Mouse (Mus musculus): ENCODE results near the gene Nmt1.
A peak's percentile ranks its signal among the peaks of the same experiment; 100 is the strongest.

The Nmt1 gene

GRCm38 (mm10) chr11:103080323-103081091 lies 52.5 kb downstream of the Nmt1 start:
- TF ChIP-seq NANOG (IDR thresholded peaks at IDR 0.05; ENCODE audit: borderline replicate concordance, low read length), result no peak
- TF ChIP-seq POU5F1 (IDR thresholded peaks at IDR 0.05; ENCODE audit: borderline replicate concordance, low read length), result no peak
- TF ChIP-seq CTCF (conservative IDR thresholded peaks at IDR 0.05; ENCODE audit: low read length), result 0 out of 2 replicates have a peak, but pooled peaks have one; percentile 8
- Histone ChIP-seq H3K4me3 (replicated peaks; ENCODE audit: low read length) (peak overlapping the region; percentile 75), H3K27me3 (ENCODE audit: insufficient read depth, low read length) (peaks cover 24% of the 10 kb centered on the region), H3K4me1 (replicated peaks; ENCODE audit: low read depth, low read length) (peaks cover 52% of the 10 kb centered on the region), H3K9me3 (ENCODE audit: low read length) (no peaks in the 10 kb centered on the region), H3K36me3 (ENCODE audit: insufficient read depth, low read length) (peaks cover 37% of the 10 kb centered on the region)

- peaks cover 24% of the 10 kb centered on the region for H3K27me3 ChIP-seq (ENCODE audit: insufficient read depth, low read length)
- H3K4me3 ChIP-seq (replicated peaks; ENCODE audit: low read length), result peak overlapping the region; percentile 37
- peaks cover 51% of the 10 kb centered on the region for H3K4me1 ChIP-seq (replicated peaks; ENCODE audit: low read depth, low read length)
- TF ChIP-seq CTCF (conservative IDR thresholded peaks at IDR 0.05; ENCODE audit: low read length), result no peak
- no peak for TF ChIP-seq NANOG (IDR thresholded peaks at IDR 0.05; ENCODE audit: borderline replicate concordance, low read length)
- TF ChIP-seq POU5F1 (IDR thresholded peaks at IDR 0.05; ENCODE audit: borderline replicate concordance, low read length), result no peak
- H3K36me3 ChIP-seq (ENCODE audit: insufficient read depth, low read length), result peaks cover 26% of the 10 kb centered on the region
- H3K9me3 ChIP-seq (ENCODE audit: low read length), result no peaks in the 10 kb centered on the region
Observed at GRCm38 (mm10) chr11:103081631-103082030, 53.6 kb downstream of the Nmt1 start.

- peaks cover 52% of the 10 kb centered on the region for H3K4me1 ChIP-seq (replicated peaks; ENCODE audit: low read depth, low read length)
- H3K4me3 ChIP-seq (replicated peaks; ENCODE audit: low read length), result 0 out of 2 replicates have a peak overlapping the region, but pooled peaks have one; percentile 48
- TF ChIP-seq NANOG (IDR thresholded peaks at IDR 0.05; ENCODE audit: borderline replicate concordance, low read length) (no peak), CTCF (conservative IDR thresholded peaks at IDR 0.05; ENCODE audit: low read length) (no peak), POU5F1 (IDR thresholded peaks at IDR 0.05; ENCODE audit: borderline replicate concordance, low read length) (no peak)
- no peaks in the 10 kb centered on the region for H3K9me3 ChIP-seq (ENCODE audit: low read length)
- H3K27me3 ChIP-seq (ENCODE audit: insufficient read depth, low read length), result peaks cover 2% of the 10 kb centered on the region
- no peaks in the 10 kb centered on the region for H3K36me3 ChIP-seq (ENCODE audit: insufficient read depth, low read length)
Observed at GRCm38 (mm10) chr11:103093306-103093705, 65.3 kb downstream of the Nmt1 start.

- H3K9me3 ChIP-seq (ENCODE audit: low read length), result no peaks in the 10 kb centered on the region
- no peak for TF ChIP-seq CTCF (conservative IDR thresholded peaks at IDR 0.05; ENCODE audit: low read length)
- TF ChIP-seq NANOG (IDR thresholded peaks at IDR 0.05; ENCODE audit: borderline replicate concordance, low read length), result no peak
- no peak; the same call in 1 of the 2 replicates for TF ChIP-seq POU5F1 (IDR thresholded peaks at IDR 0.05; ENCODE audit: borderline replicate concordance, low read length)
- H3K4me1 ChIP-seq (replicated peaks; ENCODE audit: low read depth, low read length), result peaks cover 60% of the 10 kb centered on the region
- H3K36me3 ChIP-seq (ENCODE audit: insufficient read depth, low read length), result no peaks in the 10 kb centered on the region
- peaks cover 8% of the 10 kb centered on the region for H3K27me3 ChIP-seq (ENCODE audit: insufficient read depth, low read length)
- H3K4me3 ChIP-seq (replicated peaks; ENCODE audit: low read length), result peak overlapping the region; percentile 48
Observed at GRCm38 (mm10) chr11:103093862-103094833, 66.2 kb downstream of the Nmt1 start.

- H3K4me3 ChIP-seq (replicated peaks; ENCODE audit: low read length), result peak overlapping the region; percentile 48
- H3K36me3 ChIP-seq (ENCODE audit: insufficient read depth, low read length), result no peaks in the 10 kb centered on the region
- no peaks in the 10 kb centered on the region for H3K9me3 ChIP-seq (ENCODE audit: low read length)
- peaks cover 69% of the 10 kb centered on the region for H3K4me1 ChIP-seq (replicated peaks; ENCODE audit: low read depth, low read length)
- no peak for TF ChIP-seq CTCF (conservative IDR thresholded peaks at IDR 0.05; ENCODE audit: low read length)
- no peak for TF ChIP-seq POU5F1 (IDR thresholded peaks at IDR 0.05; ENCODE audit: borderline replicate concordance, low read length)
- TF ChIP-seq NANOG (IDR thresholded peaks at IDR 0.05; ENCODE audit: borderline replicate concordance, low read length), result no peak
- H3K27me3 ChIP-seq (ENCODE audit: insufficient read depth, low read length), result peaks cover 19% of the 10 kb centered on the region
Observed at GRCm38 (mm10) chr11:103095107-103095670, 67.2 kb downstream of the Nmt1 start.

GRCm38 (mm10) chr11:103095801-103096200 lies 67.8 kb downstream of the Nmt1 start:
- peaks cover 25% of the 10 kb centered on the region for H3K27me3 ChIP-seq (ENCODE audit: insufficient read depth, low read length)
- H3K4me1 ChIP-seq (replicated peaks; ENCODE audit: low read depth, low read length), result peaks cover 75% of the 10 kb centered on the region
- H3K4me3 ChIP-seq (replicated peaks; ENCODE audit: low read length), result no peak overlapping the region
- H3K36me3 ChIP-seq (ENCODE audit: insufficient read depth, low read length), result no peaks in the 10 kb centered on the region
- TF ChIP-seq POU5F1 (IDR thresholded peaks at IDR 0.05; ENCODE audit: borderline replicate concordance, low read length), result no peak
- no peak for TF ChIP-seq CTCF (conservative IDR thresholded peaks at IDR 0.05; ENCODE audit: low read length)
- no peak for TF ChIP-seq NANOG (IDR thresholded peaks at IDR 0.05; ENCODE audit: borderline replicate concordance, low read length)
- no peaks in the 10 kb centered on the region for H3K9me3 ChIP-seq (ENCODE audit: low read length)

- Histone ChIP-seq H3K4me1 (replicated peaks; ENCODE audit: low read depth, low read length) (peaks cover 86% of the 10 kb centered on the region), H3K4me3 (replicated peaks; ENCODE audit: low read length) (peak overlapping the region; percentile 73), H3K9me3 (ENCODE audit: low read length) (no peaks in the 10 kb centered on the region), H3K36me3 (ENCODE audit: insufficient read depth, low read length) (no peaks in the 10 kb centered on the region), H3K27me3 (ENCODE audit: insufficient read depth, low read length) (peaks cover 39% of the 10 kb centered on the region)
- no peak for TF ChIP-seq POU5F1 (IDR thresholded peaks at IDR 0.05; ENCODE audit: borderline replicate concordance, low read length)
- no peak for TF ChIP-seq NANOG (IDR thresholded peaks at IDR 0.05; ENCODE audit: borderline replicate concordance, low read length)
- no peak for TF ChIP-seq CTCF (conservative IDR thresholded peaks at IDR 0.05; ENCODE audit: low read length)
Observed at GRCm38 (mm10) chr11:103096979-103097894, 69.2 kb downstream of the Nmt1 start.

Measured in E14TG2a.4 (cell line).